Mouse (Mus musculus): ENCODE measurements around the gene Csf3.

Csf3 gene

DNA sequence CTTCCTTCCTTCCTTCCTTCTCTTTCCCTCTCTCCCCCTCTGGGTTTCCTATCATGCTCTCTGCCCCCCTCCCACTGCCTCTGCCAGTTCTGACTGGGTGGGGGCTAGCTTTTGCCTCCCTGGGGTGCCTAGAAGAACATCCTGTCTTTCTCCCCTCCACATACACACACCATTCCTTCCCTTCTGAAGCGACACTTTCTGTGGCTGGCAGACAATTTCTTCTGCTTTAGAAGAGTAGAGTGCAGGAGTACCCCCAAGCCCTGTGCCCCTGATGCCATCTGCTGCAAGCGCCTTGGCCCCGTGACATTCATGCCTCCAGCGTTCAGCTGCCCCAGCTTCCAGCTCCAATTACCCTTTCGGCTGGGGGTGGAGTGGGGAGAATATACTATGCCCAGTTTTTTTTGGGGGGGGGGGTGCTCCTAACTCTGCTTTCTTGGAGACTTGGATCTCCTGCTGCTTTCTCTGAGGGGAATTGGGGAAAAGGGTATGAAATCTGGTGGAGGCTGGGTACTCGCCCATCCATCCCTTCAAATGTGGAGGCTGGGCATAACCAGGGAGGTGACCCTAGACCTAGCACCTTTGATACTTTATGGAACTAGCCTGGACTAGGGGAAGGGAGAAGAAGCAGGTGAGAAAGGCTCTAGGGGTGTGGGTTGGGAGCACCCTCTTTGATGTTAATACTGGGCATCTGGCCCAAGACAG, 46.9 kb downstream of the Csf3 start:
- DNase-seq (ENCODE audit: low read depth, low spot score) = peak; percentile 44

DNA sequence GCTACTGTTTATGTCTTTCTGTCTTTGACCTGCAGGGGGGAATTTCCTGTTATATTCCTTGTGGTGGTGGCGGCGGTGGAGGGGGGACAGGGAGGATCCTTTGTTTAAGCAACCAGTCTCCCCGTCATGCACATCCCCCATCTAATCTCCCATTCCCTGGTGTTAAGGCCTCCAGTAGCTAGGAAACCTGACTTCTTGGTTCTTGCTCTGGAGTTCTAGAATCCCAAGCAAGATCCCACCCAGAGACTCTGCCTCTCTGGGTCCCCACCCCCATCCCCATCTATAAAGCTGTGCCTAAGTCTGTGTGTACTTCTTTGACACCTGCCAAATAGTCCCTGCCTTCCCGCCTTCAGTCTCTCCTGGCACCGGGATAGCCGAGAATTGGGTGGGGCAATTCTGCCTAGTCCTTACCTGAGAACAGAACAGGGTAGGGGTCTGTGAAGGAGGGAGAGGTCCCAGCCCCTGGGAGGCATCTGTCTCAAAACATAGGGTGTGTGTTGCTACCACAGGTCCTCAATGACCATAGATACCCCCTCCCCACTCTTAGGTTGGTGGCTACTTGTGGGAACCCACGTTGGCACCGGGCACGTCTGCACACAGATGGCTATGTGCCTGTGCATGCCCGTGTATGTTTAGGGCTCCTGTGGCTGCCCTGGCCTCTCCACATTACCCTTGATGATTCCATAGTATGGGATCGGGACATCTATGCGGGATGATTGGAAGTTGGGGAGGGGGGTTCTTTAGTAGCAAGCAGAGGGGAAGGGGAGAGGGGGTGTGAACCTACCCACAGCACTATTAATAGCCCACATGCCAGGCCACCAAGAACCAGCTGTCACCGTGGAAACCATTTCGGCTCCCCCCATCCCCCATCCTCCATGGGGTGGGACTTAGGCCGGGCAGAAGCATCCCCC, 47.7 kb downstream of the Csf3 start:
- DNase-seq (ENCODE audit: low read depth, low spot score) = no peak

- DNase-seq (ENCODE audit: low read depth, low spot score) = no peak
These were observed 48.7 kb downstream of the Csf3 start for GRCm38 (mm10) chr11:98749716-98750115.

DNA sequence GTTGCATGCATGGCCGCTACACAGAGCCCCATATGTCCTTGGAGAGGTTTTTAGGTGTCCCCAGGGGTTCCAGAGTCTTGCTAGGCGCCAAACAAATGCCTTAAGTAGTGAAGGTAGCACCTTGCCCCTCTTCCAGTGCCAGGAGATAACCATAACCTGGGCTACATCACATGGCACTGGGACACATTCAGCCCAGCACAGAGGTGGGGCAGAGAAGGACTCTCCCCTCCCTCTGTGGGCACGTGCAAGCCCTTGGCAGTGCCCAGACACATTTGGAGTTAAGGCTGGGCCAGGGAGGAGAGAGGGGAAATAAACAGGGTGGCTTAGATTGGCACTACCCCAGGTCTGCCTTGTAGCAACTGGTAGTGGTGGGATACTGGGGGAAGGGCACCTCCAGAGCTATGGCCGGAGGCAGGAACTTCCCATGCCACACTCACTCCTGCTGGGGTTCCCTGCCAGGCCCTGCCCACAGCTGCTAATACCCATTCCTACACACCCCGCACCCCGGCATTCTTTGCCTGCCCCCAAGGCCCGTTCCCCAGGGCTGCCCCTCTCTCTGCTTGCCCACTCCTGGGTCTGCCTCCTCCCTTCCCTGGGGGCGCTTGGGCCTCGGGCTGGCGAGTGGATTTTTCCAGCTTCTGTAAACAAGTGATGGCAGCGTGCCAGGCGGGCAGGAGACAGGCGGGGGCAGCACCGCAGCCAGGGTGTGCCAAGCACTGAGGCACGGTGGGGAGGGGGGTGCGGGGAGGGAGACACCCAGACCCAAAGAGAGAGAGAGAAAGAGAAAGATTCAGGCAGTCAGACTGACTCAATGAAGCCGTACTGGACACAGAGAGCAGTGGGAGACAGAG, 49.5 kb downstream of the Csf3 start:
- DNase-seq (ENCODE audit: low read depth, low spot score) = no peak

GRCm38 (mm10) chr11:98751221-98751782, 50.2 kb downstream of the Csf3 start:
- no peak for DNase-seq (ENCODE audit: low read depth, low spot score)

DNA sequence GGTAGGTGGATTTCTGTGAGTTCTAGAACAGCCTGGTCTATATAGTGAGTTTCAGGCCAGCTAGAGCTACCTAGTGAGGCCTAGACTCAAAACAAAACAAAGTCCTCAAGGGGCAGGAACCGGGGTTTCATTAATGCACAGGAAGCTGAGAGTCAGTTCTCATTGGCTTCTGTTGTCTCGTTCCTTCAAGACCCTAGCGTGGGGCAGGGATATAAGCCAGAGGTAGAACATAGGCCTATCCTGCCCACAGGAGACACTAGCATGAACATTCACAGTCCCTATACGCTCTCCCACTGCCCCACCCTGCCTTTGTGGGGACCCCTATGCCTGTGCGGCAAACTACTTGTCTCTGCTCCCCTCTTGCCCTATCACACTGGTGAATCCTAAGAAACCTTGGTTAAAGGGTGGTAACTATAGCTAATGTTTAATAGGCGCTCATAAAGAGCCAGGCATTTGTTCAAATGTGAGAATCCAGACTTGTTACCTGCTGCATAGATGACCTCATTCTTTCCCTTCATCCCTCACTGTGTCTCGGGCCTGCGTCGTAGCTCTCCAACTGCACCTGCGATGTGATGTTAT, 51.6 kb downstream of the Csf3 start:
- no peak for DNase-seq (ENCODE audit: low read depth, low spot score)
